Mouse (Mus musculus) small intestine, adult 2 months (tissue): ENCODE measurements around the gene Rab3ip.

Source experiments
- CTCF ChIP-seq: fragments of 200-500 bp; IDR thresholded peaks from 2 replicates; pipeline ENCODE4 v1.5.1; 2012; ENCODE audit warnings: low read depth, mild to moderate bottlenecking, control low read depth, inconsistent platforms, low read length, moderate library complexity, mixed read lengths; ENCODE audit not compliant: insufficient replicate concordance, insufficient read length; ENCODE audit errors: extremely low read depth
- POLR2A ChIP-seq: fragments of 200-500 bp; IDR thresholded peaks from 2 replicates; pipeline ENCODE4 v1.6.1; 2012; ENCODE audit warnings: low read depth, mild to moderate bottlenecking, control low read depth, inconsistent platforms, low read length, moderate library complexity

DNA sequence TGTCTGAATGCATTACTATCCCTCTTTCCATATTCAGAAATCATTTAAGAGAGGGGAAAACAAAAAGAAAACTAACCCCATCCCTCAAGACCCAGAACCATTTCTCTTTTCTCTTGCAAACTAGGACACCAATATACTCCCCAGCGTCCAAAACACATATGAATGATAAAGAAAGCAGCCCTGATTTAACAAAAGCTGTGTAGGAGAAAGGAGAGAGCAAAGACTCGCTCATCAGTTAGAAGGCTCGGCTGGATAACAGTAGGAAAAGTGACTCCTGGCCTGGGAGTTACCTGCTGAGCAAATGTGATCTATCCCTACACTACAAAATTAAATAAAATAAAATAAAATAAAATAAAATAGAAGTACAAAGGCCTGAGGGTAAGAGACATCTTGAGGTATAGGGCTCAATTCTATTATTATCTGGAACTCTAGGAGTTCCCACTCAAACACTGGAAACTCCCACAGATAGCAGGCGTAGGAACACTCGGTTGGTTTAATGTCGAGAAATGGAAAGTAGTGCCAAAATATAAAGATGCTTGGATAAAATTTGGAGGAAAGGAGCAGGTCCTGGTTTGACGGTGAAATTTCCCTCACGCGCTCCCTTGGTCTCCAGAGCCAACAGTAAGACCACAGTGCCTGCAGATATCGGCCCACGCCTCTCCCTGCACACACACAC lies 6.1 kb upstream of the Rab3ip start:
- no peak for TF ChIP-seq POLR2A
- TF ChIP-seq CTCF: no peak
